Mouse (Mus musculus) naive thymus-derived CD4-positive, alpha-beta T cell, adult 2 months (primary cell): ENCODE measurements at regions not wholly inside any gene's neighbourhood (a gene's known extent, or its start where the extent isn't known, plus 50 kb on each side); places are given as distances from the start of the nearest gene placed in this dataset.

Experiments
- DNase-seq: peaks from one replicate; pipeline ENCODE4 v3.0.0-alpha.2; 2011; ENCODE audit warnings: low read depth

GRCm38 (mm10) chr10:42094274-42095000, 76.2 kb upstream of the Armc2 start:
- no peak for DNase-seq

- DNase-seq, result no peak
These were observed 75.0 kb upstream of the Armc2 start for GRCm38 (mm10) chr10:42093176-42093759.

GRCm38 (mm10) chr10:42092500-42092899, 74.3 kb upstream of the Armc2 start:
- DNase-seq, result no peak

GRCm38 (mm10) chr10:42091546-42092168, 73.4 kb upstream of the Armc2 start:
- no peak for DNase-seq

- no peak for DNase-seq
These were observed 72.6 kb upstream of the Armc2 start for GRCm38 (mm10) chr10:42090806-42091205.

- DNase-seq, result no peak
These were observed 71.9 kb upstream of the Armc2 start for GRCm38 (mm10) chr10:42090147-42090546.

- DNase-seq, result no peak
These were observed 71.4 kb upstream of the Armc2 start for GRCm38 (mm10) chr10:42089686-42090085.

GRCm38 (mm10) chr10:42089235-42089625, 71.0 kb upstream of the Armc2 start:
- peak; percentile 30 for DNase-seq

GRCm38 (mm10) chr10:42088570-42089234, 70.5 kb upstream of the Armc2 start:
- DNase-seq, result no peak

- DNase-seq, result no peak
These were observed 69.7 kb upstream of the Armc2 start for GRCm38 (mm10) chr10:42087906-42088305.

GRCm38 (mm10) chr10:42086691-42087090, 68.4 kb upstream of the Armc2 start:
- no peak for DNase-seq

GRCm38 (mm10) chr10:42085295-42085694, 67.1 kb upstream of the Armc2 start:
- DNase-seq, result no peak

GRCm38 (mm10) chr10:42082227-42082840, 64.1 kb upstream of the Armc2 start:
- no peak for DNase-seq

GRCm38 (mm10) chr10:42079775-42080174, 61.5 kb upstream of the Armc2 start:
- DNase-seq, result no peak

- no peak for DNase-seq
These were observed 58.5 kb upstream of the Armc2 start for GRCm38 (mm10) chr10:42076711-42077110.

- DNase-seq, result no peak
These were observed 57.3 kb upstream of the Armc2 start for GRCm38 (mm10) chr10:42075545-42075944.

GRCm38 (mm10) chr10:42072758-42073157, 54.5 kb upstream of the Armc2 start:
- DNase-seq, result no peak

- DNase-seq, result no peak
These were observed 53.9 kb upstream of the Armc2 start for GRCm38 (mm10) chr10:42072131-42072530.

- no peak for DNase-seq
These were observed 53.3 kb upstream of the Armc2 start for GRCm38 (mm10) chr10:42071404-42072024.

- no peak for DNase-seq
These were observed 52.6 kb upstream of the Armc2 start for GRCm38 (mm10) chr10:42070611-42071403.

GRCm38 (mm10) chr10:42069751-42070150, 51.5 kb upstream of the Armc2 start:
- no peak for DNase-seq
